Mouse (Mus musculus): ENCODE measurements around the gene Kpnb1. TPM values are rescaled to one million over a fixed set of nuclear protein-coding genes. Genes with fewer than 3 reads are reported as not detected.

Kpnb1 gene
- polyA plus RNA-seq, 2 experiments: 23.2 to 58.0 TPM

DNA sequence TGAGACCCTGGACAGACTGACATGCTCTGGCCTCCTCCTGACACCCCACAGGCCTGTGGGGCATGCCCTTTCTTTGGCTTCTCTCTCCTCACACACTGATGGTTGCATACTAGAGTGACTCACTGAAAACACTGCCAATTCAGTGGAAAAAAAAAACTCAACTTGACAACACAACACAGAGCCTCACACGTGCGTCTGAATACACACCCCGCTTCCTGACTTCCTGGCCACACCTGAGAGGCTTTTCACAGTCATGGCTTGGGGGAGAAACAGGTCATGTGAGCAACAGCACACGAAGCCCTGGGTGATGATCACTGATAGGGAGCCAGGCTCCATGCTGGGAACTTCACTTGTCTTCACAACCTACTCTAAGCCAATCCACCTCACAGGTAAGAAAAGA, 46.9 kb downstream of the Kpnb1 start:
- Histone ChIP-seq H3K9ac (replicated peaks) (no peak overlapping the region), H3K4me2 (ENCODE audit: low read depth) (no peak overlapping the region), H3K27ac (no peak overlapping the region), H3K9me3 (ENCODE audit: control insufficient read depth, low read length) (no peaks in the 10 kb centered on the region), H3K4me3 (ENCODE audit: insufficient read depth in 1 of 2, low read depth in 2 of 2, low read length in 2 of 2) (no peak overlapping the region), H3K36me3 (replicated peaks; ENCODE audit: control insufficient read depth, insufficient read depth, low read depth) (no peaks in the 10 kb centered on the region), H3K4me1 (replicated peaks; ENCODE audit: control insufficient read depth in 2 of 2, insufficient read depth in 2 of 2, low read length in 1 of 2) (no peaks in the 10 kb centered on the region; a peak in 1 of 4 replicates), H3K27me3 (ENCODE audit: control insufficient read depth, insufficient read depth, low read length) (no peaks in the 10 kb centered on the region)
- no peak for DNase-seq (ENCODE audit: low read depth in 3 of 3, low spot score in 3 of 3)
- ATAC-seq (ENCODE audit: insufficient read depth): no peak
- no peak for TF ChIP-seq CTCF (IDR thresholded peaks at IDR 0.05; ENCODE audit: low read depth)
- no peak for TF ChIP-seq EP300 (IDR thresholded peaks at IDR 0.05; ENCODE audit: low read depth)
- WGBS (ENCODE audit: insufficient replicate concordance): 47% methylated on average over 4 of the region's 4 CpGs

DNA sequence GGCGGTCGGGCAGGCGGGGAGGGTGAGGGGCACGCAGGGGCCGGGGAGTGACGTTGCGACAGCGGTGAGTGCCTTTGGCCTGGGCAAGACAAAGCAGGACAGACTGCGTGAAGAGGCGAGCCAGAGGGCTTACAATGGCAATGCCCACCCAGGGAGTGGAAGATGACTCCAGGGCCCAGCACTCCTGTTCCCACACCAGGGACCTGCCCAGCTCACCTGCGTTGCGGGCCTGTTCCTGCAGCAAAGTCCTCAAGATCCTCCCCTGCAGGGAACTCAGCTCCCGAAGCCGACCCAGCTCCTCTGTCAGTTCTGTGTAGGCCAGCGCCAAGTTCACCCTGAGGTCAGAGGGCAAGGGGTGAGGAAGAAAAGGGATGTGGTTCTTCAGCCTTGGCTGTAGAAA, 48.4 kb downstream of the Kpnb1 start:
- 79% methylated on average over 15 of the region's 15 CpGs for WGBS (ENCODE audit: insufficient replicate concordance)

DNA sequence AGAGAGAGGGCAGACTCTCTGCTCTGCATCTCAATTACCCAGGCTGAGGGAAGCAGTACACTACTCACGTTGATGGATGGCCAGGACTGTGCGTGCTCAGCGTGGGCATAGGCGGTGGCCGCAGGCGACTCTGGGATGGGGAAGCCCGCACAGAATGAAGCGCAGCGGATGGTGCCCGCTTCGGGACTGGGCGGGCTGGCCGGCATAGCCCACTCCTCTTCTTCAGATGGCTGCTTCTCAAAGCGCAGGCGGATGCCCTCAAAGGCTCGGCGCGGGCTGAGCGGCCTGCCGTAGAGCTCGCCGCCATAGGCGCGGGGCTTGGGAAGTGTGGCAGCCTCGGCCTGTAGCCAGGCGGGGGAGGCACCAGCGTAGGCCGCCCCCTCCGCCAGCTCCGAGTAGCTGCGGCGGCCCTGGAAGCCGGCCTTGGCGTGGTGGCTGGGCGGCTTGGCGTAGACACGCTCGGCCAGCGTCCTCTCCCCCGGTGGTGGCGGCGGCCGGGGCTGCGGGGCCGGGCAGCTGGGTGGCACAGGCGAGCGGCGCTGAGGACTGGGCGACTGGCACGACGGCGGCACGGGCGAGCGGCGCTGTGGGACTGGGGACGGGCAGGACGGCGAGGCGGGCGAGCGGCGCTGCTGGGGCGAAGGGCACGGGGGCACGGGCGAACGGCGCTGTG, 49.0 kb downstream of the Kpnb1 start:
- no peak overlapping the region for H3K9ac ChIP-seq (replicated peaks)

More for the DNA sequence above, 48.4 kb downstream of the Kpnb1 start:
- no peaks in the 10 kb centered on the region for H3K27me3 ChIP-seq (ENCODE audit: control insufficient read depth, insufficient read depth, low read length)
- H3K27ac ChIP-seq: no peak overlapping the region
- H3K36me3 ChIP-seq (replicated peaks; ENCODE audit: control insufficient read depth, insufficient read depth, low read depth): no peaks in the 10 kb centered on the region
- H3K9me3 ChIP-seq (ENCODE audit: control insufficient read depth, low read length): no peaks in the 10 kb centered on the region
- no peak for ATAC-seq (ENCODE audit: insufficient read depth)
- TF ChIP-seq EP300 (IDR thresholded peaks at IDR 0.05; ENCODE audit: low read depth) (no peak), CTCF (IDR thresholded peaks at IDR 0.05; ENCODE audit: low read depth) (no peak)
- no peak for DNase-seq (ENCODE audit: low read depth in 3 of 3, low spot score in 3 of 3)
- no peak overlapping the region for H3K4me3 ChIP-seq (ENCODE audit: insufficient read depth in 1 of 2, low read depth in 2 of 2, low read length in 2 of 2)
- H3K9ac ChIP-seq (replicated peaks): no peak overlapping the region
- H3K4me2 ChIP-seq (ENCODE audit: low read depth): no peak overlapping the region
- no peaks in the 10 kb centered on the region; a peak in 1 of 4 replicates for H3K4me1 ChIP-seq (replicated peaks; ENCODE audit: control insufficient read depth in 2 of 2, insufficient read depth in 2 of 2, low read length in 1 of 2)

DNA sequence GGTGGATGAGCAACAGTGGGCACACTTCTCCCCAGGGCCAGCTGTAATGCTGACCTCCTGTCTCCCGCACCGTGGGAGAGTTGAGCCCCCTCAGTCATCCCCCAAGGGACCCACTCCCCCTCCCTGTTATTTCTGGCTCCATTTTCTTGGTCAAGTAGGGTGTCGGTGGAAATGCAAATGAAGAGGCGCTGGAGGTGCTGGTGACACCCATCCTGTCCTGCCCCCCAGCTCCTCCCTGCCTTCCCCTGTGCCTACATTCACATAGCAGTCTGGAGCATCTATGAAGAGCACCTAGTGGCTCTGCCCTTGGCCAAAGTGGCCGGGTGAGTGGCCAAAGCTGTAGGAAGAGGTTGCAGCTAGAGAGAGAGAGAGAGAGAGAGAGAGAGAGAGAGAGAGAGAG, 54.4 kb downstream of the Kpnb1 start:
- Histone ChIP-seq H3K27me3 (ENCODE audit: control insufficient read depth, insufficient read depth, low read length) (no peaks in the 10 kb centered on the region), H3K9me3 (ENCODE audit: control insufficient read depth, low read length) (no peaks in the 10 kb centered on the region), H3K36me3 (replicated peaks; ENCODE audit: control insufficient read depth, insufficient read depth, low read depth) (no peaks in the 10 kb centered on the region), H3K27ac (no peak overlapping the region), H3K4me3 (ENCODE audit: insufficient read depth in 1 of 2, low read depth in 2 of 2, low read length in 2 of 2) (no peak overlapping the region), H3K4me2 (ENCODE audit: low read depth) (no peak overlapping the region), H3K9ac (replicated peaks) (no peak overlapping the region), H3K4me1 (replicated peaks; ENCODE audit: control insufficient read depth in 2 of 2, insufficient read depth in 2 of 2, low read length in 1 of 2) (no peaks in the 10 kb centered on the region)
- DNase-seq (ENCODE audit: low read depth in 3 of 3, low spot score in 3 of 3) (no peak), ATAC-seq (ENCODE audit: insufficient read depth) (no peak)
- WGBS (ENCODE audit: insufficient replicate concordance): 31% methylated on average over 5 of the region's 5 CpGs
- no peak for TF ChIP-seq EP300 (IDR thresholded peaks at IDR 0.05; ENCODE audit: low read depth)
- TF ChIP-seq CTCF (IDR thresholded peaks at IDR 0.05; ENCODE audit: low read depth): no peak

More for the DNA sequence above, 49.0 kb downstream of the Kpnb1 start:
- H3K36me3 ChIP-seq (replicated peaks; ENCODE audit: control insufficient read depth, insufficient read depth, low read depth): no peaks in the 10 kb centered on the region
- H3K4me3 ChIP-seq (ENCODE audit: insufficient read depth in 1 of 2, low read depth in 2 of 2, low read length in 2 of 2): no peak overlapping the region
- WGBS (ENCODE audit: insufficient replicate concordance): 76% methylated on average over 65 of the region's 69 CpGs
- H3K4me2 ChIP-seq (ENCODE audit: low read depth): no peak overlapping the region
- ATAC-seq (ENCODE audit: insufficient read depth) (no peak), DNase-seq (ENCODE audit: low read depth in 3 of 3, low spot score in 3 of 3) (no peak)
- TF ChIP-seq CTCF (IDR thresholded peaks at IDR 0.05; ENCODE audit: low read depth) (no peak), EP300 (IDR thresholded peaks at IDR 0.05; ENCODE audit: low read depth) (no peak)
- H3K27me3 ChIP-seq (ENCODE audit: control insufficient read depth, insufficient read depth, low read length): no peaks in the 10 kb centered on the region
- no peaks in the 10 kb centered on the region for H3K9me3 ChIP-seq (ENCODE audit: control insufficient read depth, low read length)
- H3K27ac ChIP-seq: no peak overlapping the region
- no peaks in the 10 kb centered on the region; a peak in 1 of 4 replicates for H3K4me1 ChIP-seq (replicated peaks; ENCODE audit: control insufficient read depth in 2 of 2, insufficient read depth in 2 of 2, low read length in 1 of 2)

DNA sequence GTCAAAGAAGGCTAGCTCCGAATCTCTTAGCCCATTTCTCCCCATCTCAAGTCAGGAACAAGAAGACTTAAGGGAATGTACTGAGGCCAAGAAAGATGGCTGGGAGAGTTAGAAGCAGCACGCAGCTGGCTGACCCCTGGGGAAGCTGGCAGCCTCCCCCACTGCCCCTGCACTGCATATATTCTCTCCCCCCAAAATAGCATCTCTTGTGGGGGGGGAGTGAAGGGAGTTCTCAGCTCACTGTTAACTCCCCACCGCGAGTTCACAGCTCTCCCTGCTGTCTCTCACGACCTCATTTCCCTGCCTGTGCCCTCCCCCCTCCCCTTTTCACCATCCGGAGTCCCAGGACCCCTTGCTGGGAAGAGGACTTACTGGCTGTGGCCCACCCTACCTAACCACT, 55.5 kb downstream of the Kpnb1 start:
- Histone ChIP-seq H3K36me3 (replicated peaks; ENCODE audit: control insufficient read depth, insufficient read depth, low read depth) (no peaks in the 10 kb centered on the region), H3K9ac (replicated peaks) (no peak overlapping the region), H3K4me1 (replicated peaks; ENCODE audit: control insufficient read depth in 2 of 2, insufficient read depth in 2 of 2, low read length in 1 of 2) (no peaks in the 10 kb centered on the region; a peak in 1 of 4 replicates), H3K9me3 (ENCODE audit: control insufficient read depth, low read length) (no peaks in the 10 kb centered on the region), H3K27ac (no peak overlapping the region), H3K4me3 (ENCODE audit: insufficient read depth in 1 of 2, low read depth in 2 of 2, low read length in 2 of 2) (no peak overlapping the region), H3K4me2 (ENCODE audit: low read depth) (no peak overlapping the region), H3K27me3 (ENCODE audit: control insufficient read depth, insufficient read depth, low read length) (no peaks in the 10 kb centered on the region)
- ATAC-seq (ENCODE audit: insufficient read depth) (no peak), DNase-seq (ENCODE audit: low read depth in 3 of 3, low spot score in 3 of 3) (no peak)
- WGBS (ENCODE audit: insufficient replicate concordance): 17% methylated on average over 6 of the region's 6 CpGs
- TF ChIP-seq EP300 (IDR thresholded peaks at IDR 0.05; ENCODE audit: low read depth) (no peak), CTCF (IDR thresholded peaks at IDR 0.05; ENCODE audit: low read depth) (no peak)
